Mouse (Mus musculus): ENCODE measurements around the gene Gng7.
"Not testable (repeated sequence)": the region's sequence is repeated elsewhere in the genome, so short reads cannot be mapped to it uniquely, and the experiment has no call there.

Gene Gng7

GRCm38 (mm10) chr10:80996501-80996900, 18.2 kb downstream of the Gng7 start:
- DNase-seq (ENCODE audit: low read depth in 2 of 2, low spot score in 2 of 2), result no peak

- peak; percentile 73 to 81 for DNase-seq (ENCODE audit: low read depth in 2 of 2, low spot score in 2 of 2)
Measured at GRCm38 (mm10) chr10:80995091-80995632, 19.6 kb downstream of the Gng7 start.

GRCm38 (mm10) chr10:80994621-80995020, 20.1 kb downstream of the Gng7 start:
- DNase-seq (ENCODE audit: low read depth in 2 of 2, low spot score in 2 of 2), result no peak

- no peak for DNase-seq (ENCODE audit: low read depth in 2 of 2, low spot score in 2 of 2)
Measured at GRCm38 (mm10) chr10:80993276-80993675, 21.5 kb downstream of the Gng7 start.

- DNase-seq (ENCODE audit: low read depth in 2 of 2, low spot score in 2 of 2), result no peak
Measured at GRCm38 (mm10) chr10:80991945-80992344, 22.8 kb downstream of the Gng7 start.

GRCm38 (mm10) chr10:80991007-80991406, 23.7 kb downstream of the Gng7 start:
- peak in 1 of 2 experiments; percentile 37 for DNase-seq (ENCODE audit: low read depth in 2 of 2, low spot score in 2 of 2)

GRCm38 (mm10) chr10:80990406-80990805, 24.3 kb downstream of the Gng7 start:
- DNase-seq (ENCODE audit: low read depth in 2 of 2, low spot score in 2 of 2), result no peak

GRCm38 (mm10) chr10:80989854-80990253, 24.9 kb downstream of the Gng7 start:
- not testable (repeated sequence) for DNase-seq (ENCODE audit: low read depth in 2 of 2, low spot score in 2 of 2)

- DNase-seq (ENCODE audit: low read depth in 2 of 2, low spot score in 2 of 2), result peak in 1 of 2 experiments; percentile 25
Measured at GRCm38 (mm10) chr10:80989446-80989845, 25.3 kb downstream of the Gng7 start.

- DNase-seq (ENCODE audit: low read depth in 2 of 2, low spot score in 2 of 2), result peak; percentile 61 to 70
Measured at GRCm38 (mm10) chr10:80987709-80988441, 26.9 kb downstream of the Gng7 start.

GRCm38 (mm10) chr10:80986754-80987153, 28.0 kb downstream of the Gng7 start:
- no peak for DNase-seq (ENCODE audit: low read depth in 2 of 2, low spot score in 2 of 2)

- no peak for DNase-seq (ENCODE audit: low read depth in 2 of 2, low spot score in 2 of 2)
Measured at GRCm38 (mm10) chr10:80985970-80986701, 28.6 kb downstream of the Gng7 start.

GRCm38 (mm10) chr10:80985241-80985969, 29.3 kb downstream of the Gng7 start:
- peak in 1 of 2 experiments; percentile 29 for DNase-seq (ENCODE audit: low read depth in 2 of 2, low spot score in 2 of 2)

- DNase-seq (ENCODE audit: low read depth in 2 of 2, low spot score in 2 of 2), result no peak
Measured at GRCm38 (mm10) chr10:80984223-80984622, 30.5 kb downstream of the Gng7 start.

- DNase-seq (ENCODE audit: low read depth in 2 of 2, low spot score in 2 of 2), result no peak
Measured at GRCm38 (mm10) chr10:80982381-80982780, 32.4 kb downstream of the Gng7 start.

- no peak for DNase-seq (ENCODE audit: low read depth in 2 of 2, low spot score in 2 of 2)
Measured at GRCm38 (mm10) chr10:80981564-80982112, 33.1 kb downstream of the Gng7 start.

GRCm38 (mm10) chr10:80975478-80975877, 39.3 kb downstream of the Gng7 start:
- no peak for DNase-seq (ENCODE audit: low read depth in 2 of 2, low spot score in 2 of 2)

GRCm38 (mm10) chr10:80973722-80974121, 41.0 kb downstream of the Gng7 start:
- DNase-seq (ENCODE audit: low read depth in 2 of 2, low spot score in 2 of 2), result no peak

GRCm38 (mm10) chr10:80972071-80972987, 42.4 kb downstream of the Gng7 start:
- DNase-seq (ENCODE audit: low read depth in 2 of 2, low spot score in 2 of 2), result no peak

- DNase-seq (ENCODE audit: low read depth in 2 of 2, low spot score in 2 of 2), result no peak
Measured at GRCm38 (mm10) chr10:80971533-80971932, 43.2 kb downstream of the Gng7 start.
